Mouse (Mus musculus) CH12.LX (cell line): ENCODE data around the gene Olfr685. TPM values are rescaled to one million over a fixed set of nuclear protein-coding genes. Genes with fewer than 3 reads are reported as not detected.

Experiments
- DNase-seq: peaks from one replicate; pipeline ENCODE4 v3.0.0-alpha.2; 2013; ENCODE audit errors: extremely low read depth
- H3K27ac ChIP-seq: 2 replicates; pipeline ENCODE4 v1.5.1; 2012; ENCODE audit warnings: low read depth, mild to moderate bottlenecking, control low read depth, moderate library complexity; ENCODE audit not compliant: insufficient read depth
- H3K27me3 ChIP-seq: replicated peaks from 2 replicates; pipeline ENCODE3; 2012; ENCODE audit warnings: inconsistent platforms
- H3K36me3 ChIP-seq, 2 experiments: replicated peaks in 1 of 2; 2 replicates each; pipeline versions ENCODE3 to v1.6.1; 2012; ENCODE audit warnings: inconsistent platforms in 1 of 2, low read length in 1 of 2, mild to moderate bottlenecking in 1 of 2, mixed read lengths in 1 of 2, moderate library complexity in 1 of 2; ENCODE audit not compliant: control insufficient read depth in 1 of 2, insufficient read depth in 1 of 2
- H3K4me1 ChIP-seq, 2 experiments: 2 replicates each; pipeline ENCODE4 v1.6.1; 2012; ENCODE audit warnings: inconsistent platforms in 1 of 2, moderate library complexity in 1 of 2; ENCODE audit not compliant: insufficient read depth in 2 of 2, control insufficient read depth in 1 of 2
- H3K4me2 ChIP-seq: 2 replicates; pipeline ENCODE4 v1.6.1; 2012; ENCODE audit warnings: low read depth, mild to moderate bottlenecking, control low read depth; ENCODE audit not compliant: poor library complexity, insufficient read depth, severe bottlenecking
- H3K4me3 ChIP-seq, 3 experiments: fragments of 150-350 bp in 1 of 3; sonication (generic) in 1 of 3; replicated peaks in 1 of 3; 2 replicates each; pipeline versions ENCODE3 to v1.5.1; 2011 to 2012; ENCODE audit warnings: low read depth in 2 of 3, low read length in 2 of 3, mild to moderate bottlenecking in 2 of 3, moderate library complexity in 2 of 3, control low read depth in 1 of 3, improper control_type of control experiment in 1 of 3, inconsistent platforms in 1 of 3, mixed read lengths in 1 of 3; ENCODE audit not compliant: poor library complexity in 1 of 3
- H3K79me2 ChIP-seq: replicated peaks from 2 replicates; pipeline ENCODE4 v1.6.1; 2012; ENCODE audit warnings: mild to moderate bottlenecking, moderate library complexity; ENCODE audit not compliant: control insufficient read depth, poor library complexity, insufficient read depth, severe bottlenecking; ENCODE audit errors: extremely low read depth
- H3K9ac ChIP-seq: 2 replicates; pipeline ENCODE4 v1.6.1; 2012; ENCODE audit warnings: low read depth, mild to moderate bottlenecking, control low read depth, moderate library complexity; ENCODE audit not compliant: insufficient read depth
- H3K9me3 ChIP-seq: replicated peaks from 2 replicates; pipeline ENCODE3; 2012; ENCODE audit warnings: low read length, inconsistent platforms, mixed read lengths
- CHD2 ChIP-seq: IDR thresholded peaks from 2 replicates; pipeline ENCODE4 v1.6.1; 2011; ENCODE audit warnings: low read length, improper control_type of control experiment
- E2F4 ChIP-seq: IDR thresholded peaks from 2 replicates; pipeline ENCODE4 v1.6.1; 2011; ENCODE audit warnings: low read depth, low read length, improper control_type of control experiment; ENCODE audit not compliant: insufficient replicate concordance
- EP300 ChIP-seq: IDR thresholded peaks from 2 replicates; pipeline ENCODE4 v1.6.1; 2011; ENCODE audit warnings: low read length, improper control_type of control experiment
- ETS1 ChIP-seq: conservative IDR thresholded peaks from 2 replicates; pipeline ENCODE4 v1.6.1; 2012; ENCODE audit warnings: low read depth, mild to moderate bottlenecking, inconsistent platforms, low read length, improper control_type of control experiment, moderate library complexity
- GABPA ChIP-seq: IDR thresholded peaks from 2 replicates; pipeline ENCODE4 v1.6.1; 2012; ENCODE audit warnings: low read depth, low read length, improper control_type of control experiment, inconsistent platforms; ENCODE audit not compliant: insufficient replicate concordance
- IRF4 ChIP-seq: IDR thresholded peaks from 2 replicates; pipeline ENCODE4 v1.6.1; 2014; ENCODE audit warnings: low read depth, mild to moderate bottlenecking, inconsistent platforms, low read length, improper control_type of control experiment
- JUN ChIP-seq: IDR thresholded peaks from 2 replicates; pipeline ENCODE4 v1.6.1; 2011; ENCODE audit warnings: low read depth, mild to moderate bottlenecking, low read length, improper control_type of control experiment, moderate library complexity; ENCODE audit not compliant: insufficient read depth
- MAX ChIP-seq: IDR thresholded peaks from 2 replicates; pipeline ENCODE4 v1.6.1; 2011; ENCODE audit warnings: low read length, improper control_type of control experiment
- MAZ ChIP-seq: IDR thresholded peaks from 2 replicates; pipeline ENCODE4 v1.6.1; 2012; ENCODE audit warnings: low read depth, mild to moderate bottlenecking, inconsistent platforms, low read length, improper control_type of control experiment, moderate library complexity
- NELFE ChIP-seq: IDR thresholded peaks from 2 replicates; pipeline ENCODE4 v1.6.1; 2011; ENCODE audit warnings: low read depth, low read length, improper control_type of control experiment
- NRF1 ChIP-seq: IDR thresholded peaks from 2 replicates; pipeline ENCODE4 v1.6.1; 2014; ENCODE audit warnings: low read depth, mild to moderate bottlenecking, inconsistent platforms, low read length, improper control_type of control experiment, moderate library complexity
- PAX5 ChIP-seq: IDR thresholded peaks from 2 replicates; pipeline ENCODE4 v1.6.1; 2012; ENCODE audit warnings: low read length, inconsistent platforms, mixed read lengths
- POLR2A ChIP-seq: IDR thresholded peaks from 2 replicates; pipeline ENCODE4 v1.6.1; 2011; ENCODE audit warnings: low read depth, mild to moderate bottlenecking, improper control_type of control experiment, low read length
- RAD21 ChIP-seq: IDR thresholded peaks from 2 replicates; pipeline ENCODE4 v1.6.1; 2011; ENCODE audit warnings: low read depth, mild to moderate bottlenecking, low read length, improper control_type of control experiment, moderate library complexity
- RCOR1 ChIP-seq: conservative IDR thresholded peaks from 2 replicates; pipeline ENCODE4 v1.6.1; 2012; ENCODE audit warnings: low read depth, mild to moderate bottlenecking, inconsistent platforms, low read length, improper control_type of control experiment
- SMC3 ChIP-seq: IDR thresholded peaks from 2 replicates; pipeline ENCODE4 v1.6.1; 2011; ENCODE audit warnings: low read depth, low read length, improper control_type of control experiment
- TBP ChIP-seq: conservative IDR thresholded peaks from 2 replicates; pipeline ENCODE4 v1.6.1; 2011; ENCODE audit warnings: low read depth, low read length, improper control_type of control experiment
- TCF12 ChIP-seq: IDR thresholded peaks from 2 replicates; pipeline ENCODE4 v1.6.1; 2014; ENCODE audit warnings: low read depth, mild to moderate bottlenecking, inconsistent platforms, low read length, improper control_type of control experiment
- USF1 ChIP-seq: IDR thresholded peaks from 2 replicates; pipeline ENCODE4 v1.6.1; 2014; ENCODE audit warnings: low read depth, mild to moderate bottlenecking, inconsistent platforms, low read length, improper control_type of control experiment
- ZKSCAN1 ChIP-seq: IDR thresholded peaks from 2 replicates; pipeline ENCODE4 v1.6.1; 2012; ENCODE audit warnings: low read depth, inconsistent platforms, low read length, improper control_type of control experiment, borderline replicate concordance
- ZMIZ1 ChIP-seq: IDR thresholded peaks from 2 replicates; pipeline ENCODE4 v1.6.1; 2012; ENCODE audit warnings: low read depth, mild to moderate bottlenecking, inconsistent platforms, low read length, improper control_type of control experiment
- ZNF384 ChIP-seq: IDR thresholded peaks from 2 replicates; pipeline ENCODE4 v1.6.1; 2012; ENCODE audit warnings: low read depth, low read length, improper control_type of control experiment, inconsistent platforms
- dilution Hi-C: fragments of 300-500 bp; cut with MboI; formaldehyde crosslinking; loops from 2 replicates; pipeline ENCODE4 v1.14.3; 2020; ENCODE audit warnings: low sequenced_read_pairs; ENCODE audit not compliant: extremely low pct_unique_long_range_greater_than_20kb, extremely low pct_ligation_motif_present
- in situ Hi-C: fragments of 300-500 bp; cut with MboI; formaldehyde crosslinking; loops from 3 replicates; pipeline ENCODE4 v1.14.3; 2019; ENCODE audit warnings: low sequenced_read_pairs, low pct_ligation_motif_present, low pct_unique_long_range_greater_than_20kb, mixed read lengths
- polyA plus RNA-seq: library from polyadenylated mRNA; unstranded; fragments of >175 nt; gene quantifications from 2 replicates; pipeline ENCODE4 v1.2.1, GENCODE M21; 2012; ENCODE audit warnings: low read depth; ENCODE audit not compliant: insufficient read length
- total RNA-seq, 2 experiments: library from RNA; depleted of rRNA; stranded (reverse); fragments of 300-350 nt in 1 of 2; fragments of >200 nt in 1 of 2; gene quantifications; 2 replicates each; pipeline ENCODE4 v1.2.3; 2012 to 2014

Olfr685 gene
- total and polyA plus RNA-seq, 3 experiments, result not detected

GRCm38 (mm10) chr7:105163553-105163952 is 22.3 kb downstream of the Olfr685 start, which contains the start of gene Olfr684:
Gene Olfr684 (minus strand): TSS chr7:105163653.
- H3K27ac ChIP-seq, result no peak within 1 kb of the TSS
- H3K4me3 ChIP-seq, result no peak within 1 kb of the TSS
- H3K79me2 ChIP-seq, result no peaks in the 10 kb centered on the region
- H3K9ac ChIP-seq, result no peak within 1 kb of the TSS
- no peak within 1 kb of the TSS for H3K4me2 ChIP-seq
- no peaks in the 10 kb centered on the region for H3K9me3 ChIP-seq
- no peak for DNase-seq
- in situ Hi-C loops (no loop called here), dilution Hi-C loops (no loop called here)
- no peaks in the 10 kb centered on the region for H3K36me3 ChIP-seq
- TF ChIP-seq RAD21 (no peak), GABPA (no peak), RCOR1 (no peak), ZMIZ1 (no peak), NELFE (no peak)
- H3K27me3 ChIP-seq, result no peaks in the 10 kb centered on the region
- no peaks in the 10 kb centered on the region for H3K4me1 ChIP-seq

- H3K4me3 ChIP-seq, result no peak within 1 kb of the TSS
- no peak within 1 kb of the TSS for H3K9ac ChIP-seq
- H3K36me3 ChIP-seq, result no peaks in the 10 kb centered on the region
- H3K4me1 ChIP-seq, result no peaks in the 10 kb centered on the region
- no peaks in the 10 kb centered on the region for H3K27me3 ChIP-seq
- H3K4me2 ChIP-seq, result no peak within 1 kb of the TSS
- no peaks in the 10 kb centered on the region for H3K79me2 ChIP-seq
- TF ChIP-seq EP300 (no peak), TBP (no peak), NELFE (no peak), IRF4 (no peak), ETS1 (no peak), ZMIZ1 (no peak), POLR2A (no peak), SMC3 (no peak), PAX5 (no peak)
- no peaks in the 10 kb centered on the region for H3K9me3 ChIP-seq
- no peak for DNase-seq
- dilution Hi-C loops (no loop called here), in situ Hi-C loops (no loop called here)
- no peak within 1 kb of the TSS for H3K27ac ChIP-seq
Observed at GRCm38 (mm10) chr7:105146912-105147311, 38.9 kb downstream of the Olfr685 start, which contains the start of gene Olfr683. Gene Olfr683 (minus strand): TSS chr7:105147012.

GRCm38 (mm10) chr7:105141275-105141674 is 44.5 kb downstream of the Olfr685 start:
- no peak for TF ChIP-seq ZNF384
- TF ChIP-seq NELFE, result no peak
- TF ChIP-seq CHD2, result no peak
- TF ChIP-seq NRF1, result no peak
- no peak for TF ChIP-seq MAZ
- no peak for TF ChIP-seq TBP
- TF ChIP-seq JUN, result no peak
- no peak for TF ChIP-seq TCF12
- TF ChIP-seq SMC3, result no peak
- TF ChIP-seq E2F4, result no peak
- no peak for TF ChIP-seq MAX
- TF ChIP-seq USF1, result no peak
- TF ChIP-seq RAD21, result no peak
- TF ChIP-seq ZKSCAN1, result no peak
- in situ Hi-C loops, result no loop called here

More at GRCm38 (mm10) chr7:105141275-105141674, 44.5 kb downstream of the Olfr685 start:
- no peak overlapping the region for H3K9ac ChIP-seq
- no peak overlapping the region for H3K27ac ChIP-seq
- no peaks in the 10 kb centered on the region for H3K4me1 ChIP-seq
- H3K79me2 ChIP-seq, result no peaks in the 10 kb centered on the region
- H3K4me3 ChIP-seq, result no peak overlapping the region
- no peaks in the 10 kb centered on the region for H3K27me3 ChIP-seq
- H3K36me3 ChIP-seq, result no peaks in the 10 kb centered on the region
- H3K4me2 ChIP-seq, result no peak overlapping the region
- dilution Hi-C loops, result no loop called here
- no peak for DNase-seq
- no peaks in the 10 kb centered on the region for H3K9me3 ChIP-seq
